1 mouse cellular context compared by ENCODE assay signal in genomic region chr16:8639466-8640191, GRCm38 (mm10).
TF ChIP-seq lines count a peak whose summit lies in the region.

No protein-coding gene starts in this region.

TF ChIP-seq in MEL, 35 proteins besides CTCF, POLR2A, EP300 and RAD21:
- 0 out of 2 replicates have a peak, but pooled peaks have one; percentile 37 for TF ChIP-seq TCF12 (IDR thresholded peaks at IDR 0.05; ENCODE audit: low read depth, low read length)
- TF ChIP-seq GATA1 (IDR thresholded peaks at IDR 0.05; ENCODE audit: low read depth, low read length), result peak; percentile 92
- no peak for TF ChIP-seq TBP (IDR thresholded peaks at IDR 0.05; ENCODE audit: low read depth, low read length)
- peak; percentile 68; the same call in 1 of the 2 replicates for TF ChIP-seq ETS1 (IDR thresholded peaks at IDR 0.05; ENCODE audit: low read depth, low read length)
- TF ChIP-seq TAL1 (IDR thresholded peaks at IDR 0.05; ENCODE audit: low read length), result 0 out of 2 replicates have a peak, but pooled peaks have one; percentile 19
- TF ChIP-seq BHLHE40 (IDR thresholded peaks at IDR 0.05; ENCODE audit: borderline replicate concordance, low read depth, low read length), result peak; percentile 94
- no peak for TF ChIP-seq SMC3 (IDR thresholded peaks at IDR 0.05; ENCODE audit: low read depth, low read length)
- 0 out of 4 replicates have a peak, but pooled peaks of 1 of the 2 experiments have one; percentile 33 for TF ChIP-seq USF2 (IDR thresholded peaks at IDR 0.05; ENCODE audit: borderline replicate concordance in 1 of 2, insufficient read depth in 1 of 2, low read depth in 1 of 2, low read length in 2 of 2)
- TF ChIP-seq ZNF384 (IDR thresholded peaks at IDR 0.05; ENCODE audit: low read depth, low read length), result no peak
- no peak for TF ChIP-seq NELFE (IDR thresholded peaks at IDR 0.05; ENCODE audit: low read depth, low read length)
- TF ChIP-seq MAFK (IDR thresholded peaks at IDR 0.05; ENCODE audit: borderline replicate concordance, low read depth, low read length), result no peak
- peak; percentile 84 for TF ChIP-seq MYC (IDR thresholded peaks at IDR 0.05; ENCODE audit: low read depth, low read length)
- TF ChIP-seq HCFC1 (IDR thresholded peaks at IDR 0.05; ENCODE audit: low read depth, low read length), result peak; percentile 45; the same call in 1 of the 2 replicates
- peak; percentile 77 for TF ChIP-seq MAX (IDR thresholded peaks at IDR 0.05; ENCODE audit: low read length)
- peak; percentile 88 for TF ChIP-seq USF1 (IDR thresholded peaks at IDR 0.05; ENCODE audit: low read depth, low read length)
- TF ChIP-seq E2F4 (IDR thresholded peaks at IDR 0.05; ENCODE audit: borderline replicate concordance, low read depth, low read length), result no peak
- no peak for TF ChIP-seq KAT2A (conservative IDR thresholded peaks at IDR 0.05; ENCODE audit: low read depth, low read length)
- no peak for TF ChIP-seq JUND (IDR thresholded peaks at IDR 0.05; ENCODE audit: low read depth, low read length)
- TF ChIP-seq RCOR1 (IDR thresholded peaks at IDR 0.05; ENCODE audit: low read depth, low read length), result peak; percentile 94
- TF ChIP-seq MXI1 (IDR thresholded peaks at IDR 0.05; ENCODE audit: low read depth, low read length), result peak; percentile 86
- peak; percentile 59 for TF ChIP-seq SIN3A (IDR thresholded peaks at IDR 0.05; ENCODE audit: low read length)
